Mouse (Mus musculus): ENCODE data around the gene Arl4d. TPM values are rescaled to one million over a fixed set of nuclear protein-coding genes. Genes with fewer than 3 reads are reported as not detected.
A peak's percentile ranks its signal among the peaks of the same experiment; 100 is the strongest.
"Not testable (repeated sequence)": the region's sequence is repeated elsewhere in the genome, so short reads cannot be mapped to it uniquely, and the experiment has no call there.

The Arl4d gene
- polyA plus RNA-seq, 1 experiment from 2014 or later: 6.0 TPM

GRCm38 (mm10) chr11:101627857-101628559, 37.3 kb upstream of the Arl4d start:
- peak overlapping the region; percentile 81 for H3K4me2 ChIP-seq (ENCODE audit: low read depth, low read length)
- H3K4me3 ChIP-seq (ENCODE audit: low read depth, low read length): peak overlapping the region; percentile 56
- H3K27me3 ChIP-seq (ENCODE audit: control insufficient read depth, insufficient read depth, low read length): no peaks in the 10 kb centered on the region
- no peaks in the 10 kb centered on the region for H3K9me3 ChIP-seq (ENCODE audit: control insufficient read depth, low read length)
- WGBS: under 1% methylated on average over 33 of the region's 33 CpGs
- peak overlapping the region; percentile 46 for H3K9ac ChIP-seq (replicated peaks; ENCODE audit: low read depth, low read length)
- peak; percentile 52 for ATAC-seq (ENCODE audit: low read depth)
- no peaks in the 10 kb centered on the region for H3K36me3 ChIP-seq (ENCODE audit: control insufficient read depth, insufficient read depth, low read length)
- 0 out of 2 replicates have a peak, but pooled peaks cover 2% of the 10 kb centered on the region for H3K4me1 ChIP-seq (ENCODE audit: control insufficient read depth, insufficient read depth, low read length)
- peak overlapping the region; percentile 81 for H3K27ac ChIP-seq (ENCODE audit: low read depth, low read length)

DNA sequence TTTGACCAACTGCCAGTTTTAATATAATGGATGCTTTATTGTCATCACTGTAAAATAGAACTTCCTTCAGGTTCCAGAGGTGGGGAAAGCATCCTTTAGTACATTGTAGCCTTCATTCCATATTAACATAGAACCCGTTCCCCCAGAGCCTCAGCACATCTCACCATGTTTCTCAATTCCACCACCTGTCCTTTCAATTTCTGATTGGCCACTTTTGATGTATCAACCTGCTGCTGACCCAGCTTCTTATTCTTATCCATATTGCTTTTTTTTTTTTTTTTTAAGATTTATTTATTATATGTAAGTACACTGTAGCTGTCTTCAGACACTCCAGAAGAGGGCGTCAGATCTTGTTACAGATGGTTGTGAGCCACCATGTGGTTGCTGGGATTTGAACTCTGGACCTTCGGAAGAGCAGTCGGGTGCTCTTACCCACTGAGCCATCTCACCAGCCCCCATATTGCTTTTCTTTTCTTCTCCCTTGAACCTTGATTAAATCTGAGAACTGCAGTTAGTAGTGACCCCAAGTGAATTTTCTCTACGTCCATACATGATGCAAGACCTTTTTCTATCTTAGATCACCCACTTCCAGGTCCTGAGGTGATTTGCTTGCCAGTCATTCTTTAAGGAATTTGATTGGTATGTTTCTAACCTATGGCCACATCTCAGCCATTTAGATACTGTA, 36.5 kb upstream of the Arl4d start:
- H3K4me1 ChIP-seq (ENCODE audit: control insufficient read depth, insufficient read depth, low read length); H3K9ac ChIP-seq (replicated peaks; ENCODE audit: low read depth, low read length); H3K27me3 ChIP-seq (ENCODE audit: control insufficient read depth, insufficient read depth, low read length); H3K4me3 ChIP-seq (ENCODE audit: low read depth, low read length); H3K27ac ChIP-seq (ENCODE audit: low read depth, low read length); H3K36me3 ChIP-seq (ENCODE audit: control insufficient read depth, insufficient read depth, low read length); ATAC-seq (ENCODE audit: low read depth); H3K9me3 ChIP-seq (ENCODE audit: control insufficient read depth, low read length): not testable (repeated sequence)
- 79% methylated on average over 4 of the region's 5 CpGs for WGBS
- peak overlapping the region; percentile 81 for H3K4me2 ChIP-seq (ENCODE audit: low read depth, low read length)

DNA sequence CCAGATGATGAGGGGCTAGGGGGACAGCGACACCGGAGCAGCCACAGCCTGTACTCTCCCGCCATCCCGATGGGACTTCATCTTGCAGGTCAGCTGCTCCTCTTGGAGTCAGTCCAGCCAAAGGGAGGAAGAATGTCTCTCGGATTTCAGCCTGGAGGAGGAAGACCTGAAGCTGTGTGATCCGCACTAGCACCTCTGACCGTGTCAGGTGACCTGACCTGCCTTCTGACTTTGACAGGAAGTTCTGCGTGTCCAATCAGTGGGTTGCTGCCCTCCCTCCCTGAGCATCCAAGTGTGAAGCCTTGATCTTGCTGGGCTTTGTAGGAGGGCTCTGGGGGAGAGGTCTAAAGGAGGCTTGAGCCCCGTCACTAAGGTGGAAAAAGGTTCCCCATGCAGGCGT, 29.7 kb upstream of the Arl4d start:
- Histone ChIP-seq H3K4me1 (ENCODE audit: control insufficient read depth, insufficient read depth, low read length) (peaks cover under 1% of the 10 kb centered on the region; the same call in 1 of the 2 replicates), H3K36me3 (ENCODE audit: control insufficient read depth, insufficient read depth, low read length) (no peaks in the 10 kb centered on the region), H3K9me3 (ENCODE audit: control insufficient read depth, low read length) (no peaks in the 10 kb centered on the region), H3K4me2 (ENCODE audit: low read depth, low read length) (no peak overlapping the region), H3K27me3 (ENCODE audit: control insufficient read depth, insufficient read depth, low read length) (no peaks in the 10 kb centered on the region), H3K4me3 (ENCODE audit: low read depth, low read length) (no peak overlapping the region), H3K9ac (replicated peaks; ENCODE audit: low read depth, low read length) (no peak overlapping the region), H3K27ac (ENCODE audit: low read depth, low read length) (no peak overlapping the region)
- WGBS: 89% methylated on average over 10 of the region's 10 CpGs
- no peak for ATAC-seq (ENCODE audit: low read depth)

- no peak for ATAC-seq (ENCODE audit: low read depth)
- H3K36me3 ChIP-seq (ENCODE audit: control insufficient read depth, insufficient read depth, low read length): no peaks in the 10 kb centered on the region
- H3K4me1 ChIP-seq (ENCODE audit: control insufficient read depth, insufficient read depth, low read length): peaks cover 2% of the 10 kb centered on the region; the same call in 1 of the 2 replicates
- WGBS: 97% methylated on average over 4 of the region's 4 CpGs
- H3K4me2 ChIP-seq (ENCODE audit: low read depth, low read length): no peak overlapping the region
- no peak overlapping the region for H3K9ac ChIP-seq (replicated peaks; ENCODE audit: low read depth, low read length)
- H3K4me3 ChIP-seq (ENCODE audit: low read depth, low read length): no peak overlapping the region
- no peak overlapping the region for H3K27ac ChIP-seq (ENCODE audit: low read depth, low read length)
- no peaks in the 10 kb centered on the region for H3K9me3 ChIP-seq (ENCODE audit: control insufficient read depth, low read length)
- no peaks in the 10 kb centered on the region for H3K27me3 ChIP-seq (ENCODE audit: control insufficient read depth, insufficient read depth, low read length)
Measured at GRCm38 (mm10) chr11:101639761-101640160, 25.6 kb upstream of the Arl4d start.

- not testable (repeated sequence) for H3K27me3 ChIP-seq (ENCODE audit: control insufficient read depth, insufficient read depth, low read length); H3K4me1 ChIP-seq (ENCODE audit: control insufficient read depth, insufficient read depth, low read length); H3K36me3 ChIP-seq (ENCODE audit: control insufficient read depth, insufficient read depth, low read length); H3K9me3 ChIP-seq (ENCODE audit: control insufficient read depth, low read length)
- Histone ChIP-seq H3K27ac (ENCODE audit: low read depth, low read length) (peak overlapping the region; percentile 82), H3K4me2 (ENCODE audit: low read depth, low read length) (peak overlapping the region; percentile 44), H3K4me3 (ENCODE audit: low read depth, low read length) (peak overlapping the region; percentile 25; the same call in 1 of the 2 replicates), H3K9ac (replicated peaks; ENCODE audit: low read depth, low read length) (peak overlapping the region; percentile 42; the same call in 1 of the 2 replicates)
- peak; percentile 77 for ATAC-seq (ENCODE audit: low read depth)
- WGBS: 5% methylated on average over 48 of the region's 53 CpGs
Measured at GRCm38 (mm10) chr11:101640857-101641709, 24.3 kb upstream of the Arl4d start.

DNA sequence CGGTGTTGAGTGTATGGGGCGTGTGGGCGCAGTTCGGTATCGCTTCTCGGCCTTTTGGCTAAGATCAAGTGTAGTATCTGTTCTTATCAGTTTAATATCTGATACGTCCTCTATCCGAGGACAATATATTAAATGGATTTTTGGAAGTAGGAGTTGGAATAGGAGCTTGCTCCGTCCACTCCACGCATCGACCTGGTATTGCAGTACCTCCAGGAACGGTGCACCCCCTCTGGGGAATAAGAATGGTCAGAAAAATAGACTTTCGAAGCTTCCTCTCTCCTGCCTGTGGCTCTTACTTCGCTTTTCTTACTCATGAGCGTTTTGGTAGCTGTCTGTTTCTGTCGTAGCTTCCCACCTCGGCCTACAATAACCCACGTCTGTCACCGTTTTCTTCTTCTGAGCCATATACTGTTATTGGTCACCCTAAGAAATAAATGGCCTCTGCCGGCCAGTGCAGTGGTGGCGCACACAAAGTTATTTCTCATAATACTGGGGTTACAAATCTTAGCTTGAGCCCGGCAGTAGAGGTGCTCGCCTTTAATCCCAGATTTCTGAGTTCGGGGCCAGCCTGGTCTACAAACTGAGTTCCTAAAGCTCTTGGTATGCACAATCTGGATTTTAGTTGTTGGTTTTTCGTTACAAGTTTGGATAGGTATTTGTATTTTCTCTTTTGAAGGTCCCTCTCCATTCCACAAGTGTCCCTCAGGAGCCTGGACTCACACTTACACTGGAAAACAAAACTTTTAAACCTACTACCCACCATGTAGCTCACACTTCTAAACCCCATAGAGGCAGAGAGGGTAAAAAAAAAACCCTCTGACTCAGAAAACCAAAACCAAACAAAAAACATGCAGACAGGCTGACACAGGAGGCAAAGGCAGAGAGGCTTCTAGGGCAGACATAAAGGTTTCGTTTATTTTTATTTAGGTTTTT, 23.4 kb upstream of the Arl4d start:
- H3K27me3 ChIP-seq (ENCODE audit: control insufficient read depth, insufficient read depth, low read length); H3K36me3 ChIP-seq (ENCODE audit: control insufficient read depth, insufficient read depth, low read length); H3K9me3 ChIP-seq (ENCODE audit: control insufficient read depth, low read length); H3K4me1 ChIP-seq (ENCODE audit: control insufficient read depth, insufficient read depth, low read length); H3K4me2 ChIP-seq (ENCODE audit: low read depth, low read length): not testable (repeated sequence)
- H3K27ac ChIP-seq (ENCODE audit: low read depth, low read length): peak overlapping the region; percentile 82; the same call in 1 of the 2 replicates
- 0 out of 2 replicates have a peak overlapping the region, but pooled peaks have one; percentile 25 for H3K4me3 ChIP-seq (ENCODE audit: low read depth, low read length)
- 8% methylated on average over 13 of the region's 26 CpGs for WGBS
- peak overlapping the region; percentile 42; the same call in 1 of the 2 replicates for H3K9ac ChIP-seq (replicated peaks; ENCODE audit: low read depth, low read length)
- peak; percentile 77 for ATAC-seq (ENCODE audit: low read depth)

DNA sequence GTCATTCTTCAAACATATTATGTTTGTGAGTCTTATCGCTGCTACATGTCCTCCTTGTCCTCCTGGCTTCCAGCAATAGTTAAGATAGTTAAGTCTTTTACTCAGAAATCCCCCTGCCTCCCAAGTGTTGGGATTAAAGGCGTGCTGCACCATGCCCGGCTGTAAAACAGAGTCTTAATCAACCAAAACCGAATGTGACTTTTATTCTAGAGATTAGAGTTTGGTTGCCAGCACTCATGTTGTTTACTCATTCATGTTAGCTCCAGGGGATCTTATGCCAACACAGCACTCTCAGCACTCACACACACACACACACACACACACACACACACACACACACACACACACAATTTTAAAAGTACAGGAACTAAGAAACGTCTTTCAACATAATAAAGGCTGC, 22.4 kb upstream of the Arl4d start:
- Histone ChIP-seq H3K9ac (replicated peaks; ENCODE audit: low read depth, low read length) (no peak overlapping the region), H3K4me3 (ENCODE audit: low read depth, low read length) (no peak overlapping the region), H3K4me1 (ENCODE audit: control insufficient read depth, insufficient read depth, low read length) (peaks cover 2% of the 10 kb centered on the region; the same call in 1 of the 2 replicates), H3K36me3 (ENCODE audit: control insufficient read depth, insufficient read depth, low read length) (no peaks in the 10 kb centered on the region), H3K27me3 (ENCODE audit: control insufficient read depth, insufficient read depth, low read length) (no peaks in the 10 kb centered on the region), H3K9me3 (ENCODE audit: control insufficient read depth, low read length) (no peaks in the 10 kb centered on the region), H3K4me2 (ENCODE audit: low read depth, low read length) (no peak overlapping the region), H3K27ac (ENCODE audit: low read depth, low read length) (no peak overlapping the region)
- 58% methylated on average over 5 of the region's 5 CpGs for WGBS
- no peak for ATAC-seq (ENCODE audit: low read depth)

DNA sequence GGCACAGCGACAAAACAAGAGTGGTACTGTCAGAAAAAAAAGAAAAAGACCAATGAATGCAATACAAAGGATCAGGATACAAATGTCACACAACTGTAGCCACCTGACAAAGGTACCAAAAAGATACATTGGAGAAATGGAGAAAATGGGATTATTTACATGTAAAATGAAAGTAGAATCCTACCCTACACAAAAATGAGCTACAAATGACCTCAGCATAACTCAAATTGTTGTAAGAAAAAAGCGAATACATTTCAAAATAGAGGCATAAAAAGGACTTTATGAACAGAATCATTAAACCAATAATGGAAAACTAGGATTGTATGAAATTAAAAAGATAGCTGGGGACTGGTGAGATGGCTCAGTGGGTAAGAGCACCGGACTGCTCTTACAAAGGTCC, 20.8 kb upstream of the Arl4d start:
- H3K4me3 ChIP-seq (ENCODE audit: low read depth, low read length): no peak overlapping the region
- H3K27ac ChIP-seq (ENCODE audit: low read depth, low read length): no peak overlapping the region; the same call in 1 of the 2 replicates
- H3K4me2 ChIP-seq (ENCODE audit: low read depth, low read length): no peak overlapping the region
- H3K9ac ChIP-seq (replicated peaks; ENCODE audit: low read depth, low read length): no peak overlapping the region
- H3K4me1 ChIP-seq (ENCODE audit: control insufficient read depth, insufficient read depth, low read length): peaks cover 2% of the 10 kb centered on the region; the same call in 1 of the 2 replicates
- 60% methylated on average over 3 of the region's 3 CpGs for WGBS
- H3K27me3 ChIP-seq (ENCODE audit: control insufficient read depth, insufficient read depth, low read length): no peaks in the 10 kb centered on the region
- no peaks in the 10 kb centered on the region for H3K9me3 ChIP-seq (ENCODE audit: control insufficient read depth, low read length)
- no peaks in the 10 kb centered on the region for H3K36me3 ChIP-seq (ENCODE audit: control insufficient read depth, insufficient read depth, low read length)
- no peak for ATAC-seq (ENCODE audit: low read depth)

Measured in neural tube, embryonic 14.5 days (tissue).